Mouse (Mus musculus): ENCODE results near the gene Cry2. TPM values are rescaled to one million over a fixed set of nuclear protein-coding genes. Genes with fewer than 3 reads are reported as not detected.

The Cry2 gene
- total RNA-seq, 4 experiments from 2014 or later = 105 to 117 (median 110) TPM

GRCm38 (mm10) chr2:92371971-92372690 lies 61.7 kb downstream of the Cry2 start:
- no peak for DNase-seq (ENCODE audit: low spot score in 2 of 2)

GRCm38 (mm10) chr2:92370821-92371805 lies 62.7 kb downstream of the Cry2 start:
- DNase-seq (ENCODE audit: low spot score in 2 of 2) = no peak

GRCm38 (mm10) chr2:92370375-92370774 lies 63.5 kb downstream of the Cry2 start:
- peak in 1 of 2 experiments; percentile 21 for DNase-seq (ENCODE audit: low spot score in 2 of 2)

GRCm38 (mm10) chr2:92367383-92368029 lies 66.3 kb downstream of the Cry2 start:
- DNase-seq (ENCODE audit: low spot score in 2 of 2) = no peak

GRCm38 (mm10) chr2:92365568-92365967 lies 68.3 kb downstream of the Cry2 start:
- no peak for DNase-seq (ENCODE audit: low spot score in 2 of 2)

- no peak for DNase-seq (ENCODE audit: low spot score in 2 of 2)
Observed at GRCm38 (mm10) chr2:92364086-92364485, 69.8 kb downstream of the Cry2 start.

GRCm38 (mm10) chr2:92362571-92363228 lies 71.1 kb downstream of the Cry2 start:
- no peak for DNase-seq (ENCODE audit: low spot score in 2 of 2)

- no peak for DNase-seq (ENCODE audit: low spot score in 2 of 2)
Observed at GRCm38 (mm10) chr2:92361795-92362194, 72.0 kb downstream of the Cry2 start.

GRCm38 (mm10) chr2:92360893-92361292 lies 73.0 kb downstream of the Cry2 start:
- DNase-seq (ENCODE audit: low spot score in 2 of 2) = no peak

GRCm38 (mm10) chr2:92360186-92360823 lies 73.5 kb downstream of the Cry2 start:
- peak in 1 of 2 experiments; percentile 17 for DNase-seq (ENCODE audit: low spot score in 2 of 2)

- no peak for DNase-seq (ENCODE audit: low spot score in 2 of 2)
Observed at GRCm38 (mm10) chr2:92359301-92359700, 74.5 kb downstream of the Cry2 start.

- no peak for DNase-seq (ENCODE audit: low spot score in 2 of 2)
Observed at GRCm38 (mm10) chr2:92354224-92354623, 79.6 kb downstream of the Cry2 start.

Small RNAs within 50 kb of the gene (microRNA-seq; reads per million reads assigned to microRNA genes)
- gene Mir7000 = 6.1 reads per million in 2 experiments

Other genes with a start within 250 kb of the Cry2 start
- 10 to 100 TPM; 31.2 to 36.1 (median 33.9) TPM for gene Pex16, start 59.4 kb downstream of the Cry2 start, total RNA-seq (2022)
- 1 to 10 TPM in 3 of 4 experiments, under 1 TPM in 1; 0.54 to 1.9 (median 1.2) TPM for gene Large2, start 59.2 kb downstream of the Cry2 start, total RNA-seq (2022)
- gene 1700029I15Rik, start 51.5 kb downstream of the Cry2 start, total RNA-seq (2022) = 1 to 10 TPM; 4.4 to 8.1 (median 6.4) TPM
- 100 to 1,000 TPM; 287 to 306 (median 298) TPM for gene Mapk8ip1, start 32.8 kb downstream of the Cry2 start, total RNA-seq (2022)
- gene Slc35c1, start 26.5 kb upstream of the Cry2 start, total RNA-seq (2022) = 10 to 100 TPM; 13.2 to 17.1 (median 14.7) TPM
- gene Chst1, start 165.7 kb upstream of the Cry2 start, total RNA-seq (2022) = 100 to 1,000 TPM; 258 to 295 (median 273) TPM